Mouse (Mus musculus) thymus, adult 2 months (tissue): ENCODE measurements around the gene Tusc2.

Experiments used
- CTCF ChIP-seq: fragments of 200-500 bp; IDR thresholded peaks from 2 replicates; pipeline ENCODE4 v1.5.1; 2012; ENCODE audit warnings: mild to moderate bottlenecking, control low read depth, low read length, moderate library complexity, borderline replicate concordance; ENCODE audit not compliant: control insufficient read depth, poor library complexity, insufficient read depth; ENCODE audit errors: extremely low read depth
- POLR2A ChIP-seq: fragments of 200-500 bp; IDR thresholded peaks from 2 replicates; pipeline ENCODE4 v1.6.1; 2012; ENCODE audit warnings: mild to moderate bottlenecking, low read length, control low read depth, moderate library complexity; ENCODE audit not compliant: control insufficient read depth, poor library complexity, insufficient read depth; ENCODE audit errors: extremely low read depth

DNA sequence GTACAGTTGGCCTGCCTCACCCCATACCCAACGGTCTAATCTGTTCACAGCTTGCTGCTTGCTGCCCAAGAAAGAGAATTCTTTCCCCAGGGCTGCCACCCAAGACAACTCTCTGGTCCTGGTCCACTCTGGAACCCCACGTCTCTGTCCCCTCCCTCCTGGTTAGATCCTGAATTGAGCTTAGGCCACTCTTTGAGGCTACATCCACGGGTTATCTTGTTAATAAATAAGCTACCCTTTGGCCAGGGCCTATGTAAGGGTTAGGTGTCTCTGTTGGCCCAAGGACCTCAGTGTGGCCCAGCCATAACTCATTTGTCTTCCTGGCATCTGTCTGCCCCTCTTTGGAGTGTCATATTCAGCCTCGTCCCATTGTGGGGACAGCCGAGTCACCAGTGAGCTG, 35.3 kb downstream of the Tusc2 start:
- TF ChIP-seq CTCF, result no peak
- no peak for TF ChIP-seq POLR2A
